Mouse (Mus musculus): ENCODE results near the gene Iscu. TPM values are rescaled to one million over a fixed set of nuclear protein-coding genes. Genes with fewer than 3 reads are reported as not detected.

The Iscu gene
- polyA plus RNA-seq, 1 experiment: 362 TPM

DNA sequence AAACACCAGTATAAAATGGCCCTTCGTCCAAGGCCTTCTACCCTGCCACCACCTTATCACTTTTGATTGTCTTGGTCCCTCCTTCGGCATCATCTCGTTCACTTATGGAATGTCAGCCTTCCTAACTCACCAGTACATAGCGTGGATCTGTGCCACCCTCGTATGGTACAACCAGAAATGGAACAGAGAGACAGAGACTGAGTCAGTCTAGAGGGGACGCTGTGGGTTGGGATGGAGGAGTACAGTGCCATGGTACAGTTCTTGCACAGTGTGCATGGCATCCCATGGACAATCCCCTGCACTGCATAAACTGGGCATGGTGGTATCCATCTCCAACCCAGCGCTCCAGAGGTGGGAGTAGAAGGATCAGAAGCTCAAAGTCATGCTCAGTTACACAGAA lies 43.9 kb upstream of the Iscu start:
- H3K4me1 ChIP-seq (ENCODE audit: control insufficient read depth, insufficient read depth, low read length): peaks cover 39% of the 10 kb centered on the region
- no peak overlapping the region for H3K4me3 ChIP-seq (replicated peaks; ENCODE audit: insufficient read depth, low read depth, low read length)
- H3K27ac ChIP-seq (ENCODE audit: insufficient read depth, low read length): peak overlapping the region; percentile 96
- peak; percentile 45 to 54 for DNase-seq
- no peaks in the 10 kb centered on the region for H3K27me3 ChIP-seq (ENCODE audit: control insufficient read depth, insufficient read depth, low read length)
- WGBS: 66% methylated on average over 7 of the region's 7 CpGs
- TF ChIP-seq CTCF (IDR thresholded peaks at IDR 0.05; ENCODE audit: borderline replicate concordance, insufficient read depth, low read depth, low read length) (no peak), POLR2A (IDR thresholded peaks at IDR 0.05; ENCODE audit: borderline replicate concordance, insufficient read depth, low read length) (no peak)

DNA sequence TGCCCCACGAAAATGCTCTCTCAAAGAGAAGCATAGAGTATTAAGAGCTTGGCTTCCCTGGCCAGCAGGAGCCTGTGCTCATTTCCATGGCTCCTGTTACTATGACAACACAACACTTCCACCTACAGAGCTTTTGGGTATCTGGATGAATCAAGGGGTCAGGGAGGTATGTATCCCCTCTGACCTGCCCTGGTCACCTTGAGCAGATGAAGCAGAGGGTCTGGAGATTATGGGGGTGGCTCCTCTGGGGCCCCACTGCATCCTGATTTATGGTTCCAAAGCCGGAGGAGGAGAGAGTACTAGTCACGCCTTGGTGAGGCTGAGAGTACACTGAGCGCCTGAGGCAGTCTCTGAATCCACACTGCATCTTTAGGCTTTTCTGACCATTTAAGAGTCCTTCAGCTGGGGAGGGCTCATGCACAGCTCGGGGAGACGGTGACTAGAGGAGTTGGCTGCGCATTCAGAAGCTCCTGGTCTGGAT lies 41.9 kb upstream of the Iscu start:
- Histone ChIP-seq H3K27me3 (ENCODE audit: control insufficient read depth, insufficient read depth, low read length) (no peaks in the 10 kb centered on the region), H3K27ac (ENCODE audit: insufficient read depth, low read length) (peak overlapping the region; percentile 83), H3K4me3 (replicated peaks; ENCODE audit: insufficient read depth, low read depth, low read length) (no peak overlapping the region), H3K4me1 (ENCODE audit: control insufficient read depth, insufficient read depth, low read length) (peaks cover 29% of the 10 kb centered on the region)
- TF ChIP-seq CTCF (IDR thresholded peaks at IDR 0.05; ENCODE audit: borderline replicate concordance, insufficient read depth, low read depth, low read length) (no peak), POLR2A (IDR thresholded peaks at IDR 0.05; ENCODE audit: borderline replicate concordance, insufficient read depth, low read length) (no peak)
- peak; percentile 44 to 55 for DNase-seq
- 44% methylated on average over 7 of the region's 7 CpGs for WGBS

DNA sequence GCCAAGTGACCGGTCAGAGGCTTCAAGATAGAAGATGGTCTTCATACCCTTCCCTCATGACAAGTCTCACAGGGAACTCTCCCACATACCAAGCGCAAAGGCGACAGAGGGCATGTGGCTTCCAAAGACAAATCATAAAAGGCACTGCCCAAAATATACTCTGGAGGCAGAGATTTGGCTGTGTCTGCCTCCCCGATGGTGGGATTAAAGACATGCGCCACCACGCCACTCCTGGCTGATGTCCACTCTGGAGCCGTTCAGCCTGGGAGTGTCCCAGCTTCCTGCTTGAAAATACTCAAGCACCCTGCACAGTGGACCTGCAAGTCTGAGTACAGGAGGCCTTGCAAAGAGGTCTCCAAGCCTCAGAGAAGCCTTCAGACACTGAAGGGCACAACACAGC lies 41.4 kb upstream of the Iscu start:
- Histone ChIP-seq H3K27ac (ENCODE audit: insufficient read depth, low read length) (peak overlapping the region; percentile 83), H3K27me3 (ENCODE audit: control insufficient read depth, insufficient read depth, low read length) (no peaks in the 10 kb centered on the region), H3K4me3 (replicated peaks; ENCODE audit: insufficient read depth, low read depth, low read length) (no peak overlapping the region), H3K4me1 (ENCODE audit: control insufficient read depth, insufficient read depth, low read length) (peaks cover 26% of the 10 kb centered on the region)
- no peak for TF ChIP-seq POLR2A (IDR thresholded peaks at IDR 0.05; ENCODE audit: borderline replicate concordance, insufficient read depth, low read length)
- TF ChIP-seq CTCF (IDR thresholded peaks at IDR 0.05; ENCODE audit: borderline replicate concordance, insufficient read depth, low read depth, low read length): no peak
- DNase-seq: peak; percentile 39 to 47
- WGBS: 28% methylated on average over 7 of the region's 7 CpGs

DNA sequence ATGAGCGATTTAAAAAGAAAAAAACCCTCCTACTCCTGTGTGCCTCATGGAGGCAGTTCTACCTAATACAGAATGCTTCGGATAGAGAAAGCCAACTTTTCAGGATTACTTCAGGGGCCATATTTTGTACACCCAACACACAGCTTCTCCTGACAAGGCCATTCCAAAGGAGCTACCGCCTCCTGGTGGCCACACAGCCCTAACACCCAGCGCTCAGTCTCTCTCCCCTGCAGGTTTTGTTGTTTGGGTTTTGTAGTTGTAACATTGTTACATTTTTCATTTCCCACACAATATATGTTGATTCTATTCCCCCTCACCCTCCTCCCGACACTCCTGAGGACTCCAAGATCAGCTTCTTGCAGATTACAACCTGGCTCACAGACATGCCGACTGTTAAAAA lies 40.4 kb upstream of the Iscu start:
- Histone ChIP-seq H3K27ac (ENCODE audit: insufficient read depth, low read length) (no peak overlapping the region), H3K27me3 (ENCODE audit: control insufficient read depth, insufficient read depth, low read length) (no peaks in the 10 kb centered on the region), H3K4me3 (replicated peaks; ENCODE audit: insufficient read depth, low read depth, low read length) (no peak overlapping the region), H3K4me1 (ENCODE audit: control insufficient read depth, insufficient read depth, low read length) (peaks cover 28% of the 10 kb centered on the region)
- 37% methylated on average over 6 of the region's 6 CpGs for WGBS
- TF ChIP-seq CTCF (IDR thresholded peaks at IDR 0.05; ENCODE audit: borderline replicate concordance, insufficient read depth, low read depth, low read length) (peak; percentile 91), POLR2A (IDR thresholded peaks at IDR 0.05; ENCODE audit: borderline replicate concordance, insufficient read depth, low read length) (no peak)
- DNase-seq: peak; percentile 67 to 75

DNA sequence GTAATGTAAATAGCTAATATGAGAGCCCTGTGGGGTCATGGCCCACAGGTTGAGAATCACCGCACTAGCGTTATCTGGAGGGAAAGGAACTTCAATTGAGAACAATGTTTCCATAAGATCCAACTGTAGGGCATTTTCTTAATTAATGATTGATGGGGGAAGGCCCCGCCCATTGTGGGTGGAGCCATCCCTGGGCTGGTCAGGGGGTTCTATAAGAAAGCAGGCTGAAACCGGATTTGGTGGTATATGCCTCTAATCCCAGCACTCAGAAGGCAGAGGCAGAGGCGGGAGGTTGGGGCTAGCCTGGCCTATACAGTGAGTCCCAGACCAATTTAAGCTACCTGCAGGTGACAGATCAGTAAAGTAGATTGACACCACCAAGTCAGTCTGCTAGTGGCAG lies 38.2 kb upstream of the Iscu start:
- 71% methylated on average over 5 of the region's 5 CpGs for WGBS
- Histone ChIP-seq H3K27ac (ENCODE audit: insufficient read depth, low read length) (peak overlapping the region; percentile 67; the same call in 1 of the 2 replicates), H3K27me3 (ENCODE audit: control insufficient read depth, insufficient read depth, low read length) (no peaks in the 10 kb centered on the region), H3K4me3 (replicated peaks; ENCODE audit: insufficient read depth, low read depth, low read length) (no peak overlapping the region), H3K4me1 (ENCODE audit: control insufficient read depth, insufficient read depth, low read length) (peaks cover 25% of the 10 kb centered on the region)
- TF ChIP-seq CTCF (IDR thresholded peaks at IDR 0.05; ENCODE audit: borderline replicate concordance, insufficient read depth, low read depth, low read length) (no peak), POLR2A (IDR thresholded peaks at IDR 0.05; ENCODE audit: borderline replicate concordance, insufficient read depth, low read length) (no peak)
- DNase-seq: no peak

DNA sequence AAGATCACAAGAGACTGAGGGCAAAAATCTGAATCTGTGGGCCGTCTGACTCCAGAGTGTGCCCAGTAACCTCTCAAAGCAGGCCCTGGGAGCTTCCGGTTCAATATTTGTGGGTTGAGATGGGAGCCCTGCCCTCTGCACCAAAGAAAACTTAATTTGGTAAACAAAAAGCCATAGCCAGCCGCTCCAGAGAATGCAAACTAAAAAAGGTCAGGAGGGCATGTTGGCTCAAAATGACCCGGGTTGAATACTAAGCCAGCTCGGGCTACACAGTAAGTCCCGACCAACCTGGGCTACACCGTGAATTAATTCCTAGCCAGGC lies 37.6 kb upstream of the Iscu start:
- Histone ChIP-seq H3K27me3 (ENCODE audit: control insufficient read depth, insufficient read depth, low read length) (no peaks in the 10 kb centered on the region), H3K4me3 (replicated peaks; ENCODE audit: insufficient read depth, low read depth, low read length) (peak overlapping the region; percentile 49), H3K4me1 (ENCODE audit: control insufficient read depth, insufficient read depth, low read length) (peaks cover 24% of the 10 kb centered on the region), H3K27ac (ENCODE audit: insufficient read depth, low read length) (peak overlapping the region; percentile 67)
- WGBS: 29% methylated on average over 7 of the region's 7 CpGs
- TF ChIP-seq CTCF (IDR thresholded peaks at IDR 0.05; ENCODE audit: borderline replicate concordance, insufficient read depth, low read depth, low read length): no peak
- no peak for TF ChIP-seq POLR2A (IDR thresholded peaks at IDR 0.05; ENCODE audit: borderline replicate concordance, insufficient read depth, low read length)
- DNase-seq: no peak

DNA sequence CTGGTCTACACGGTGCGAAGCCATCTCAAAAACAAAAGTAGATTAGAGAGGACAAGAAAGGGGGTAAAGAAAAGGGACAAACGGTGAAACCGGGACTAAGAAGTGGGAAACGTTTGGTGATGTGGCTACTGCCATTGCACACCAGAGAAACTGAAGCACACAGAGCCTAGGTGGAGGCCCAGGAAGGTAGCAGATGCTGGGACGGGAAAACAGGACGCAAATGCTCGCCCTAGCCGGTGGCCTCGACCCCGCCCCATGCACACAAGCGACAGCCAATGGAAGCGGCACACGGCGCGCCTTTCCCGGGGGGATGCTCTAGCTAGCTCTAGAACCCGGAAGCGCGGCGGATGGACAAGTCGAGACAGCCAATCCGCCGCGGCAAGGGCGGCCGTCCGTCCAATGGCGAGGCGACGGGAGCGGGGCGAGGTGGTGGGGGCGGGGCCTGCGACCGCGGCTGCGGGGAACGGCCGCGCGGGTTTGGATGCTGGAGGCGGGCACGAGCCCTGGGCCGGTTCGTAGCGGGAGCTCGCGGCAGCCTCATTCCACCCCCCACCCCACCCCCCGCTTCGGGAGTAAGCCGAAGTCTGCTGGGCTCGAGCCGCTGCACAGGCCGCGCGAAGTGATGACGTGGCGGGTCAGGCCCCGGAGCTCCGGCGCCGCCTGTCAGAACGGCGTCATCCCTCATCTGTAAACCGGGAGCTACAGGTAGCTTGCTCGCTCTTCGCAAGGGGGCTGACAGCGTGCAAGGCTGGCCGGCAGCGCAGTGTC lies 37.0 kb upstream of the Iscu start, which contains the start of gene Ficd:
Gene Ficd (plus strand): TSS at position 459 of the 768 bp plus-strand sequence.
- Histone ChIP-seq H3K27ac (ENCODE audit: insufficient read depth, low read length) (peak within 1 kb of the TSS; percentile 74), H3K27me3 (ENCODE audit: control insufficient read depth, insufficient read depth, low read length) (no peaks in the 10 kb centered on the region), H3K4me3 (replicated peaks; ENCODE audit: insufficient read depth, low read depth, low read length) (peak within 1 kb of the TSS; percentile 85), H3K4me1 (ENCODE audit: control insufficient read depth, insufficient read depth, low read length) (peaks cover 19% of the 10 kb centered on the region)
- TF ChIP-seq POLR2A (IDR thresholded peaks at IDR 0.05; ENCODE audit: borderline replicate concordance, insufficient read depth, low read length) (peak; percentile 65), CTCF (IDR thresholded peaks at IDR 0.05; ENCODE audit: borderline replicate concordance, insufficient read depth, low read depth, low read length) (no peak)
- under 1% methylated on average over 71 of the region's 71 CpGs for WGBS
- peak; percentile 94 to 96 for DNase-seq

DNA sequence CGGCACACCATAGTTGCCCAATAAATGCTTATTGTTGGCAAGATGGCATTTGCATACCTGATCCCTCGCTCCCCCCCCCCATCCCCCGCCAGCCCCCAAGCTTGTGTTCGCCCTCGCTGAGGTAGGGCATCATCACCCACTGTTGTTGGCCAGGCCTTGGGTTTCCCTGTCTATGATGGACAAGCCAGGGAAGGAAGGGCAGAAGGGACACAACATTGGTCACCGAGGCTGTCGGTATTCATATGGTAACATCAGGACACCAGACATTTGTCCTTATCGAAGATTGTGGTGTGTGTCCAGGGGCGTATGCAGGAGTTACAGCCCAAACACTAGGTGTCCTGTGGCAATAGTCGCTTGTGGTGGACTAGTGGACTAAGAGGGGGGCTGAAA lies 36.4 kb upstream of the Iscu start:
- no peak for DNase-seq
- TF ChIP-seq CTCF (IDR thresholded peaks at IDR 0.05; ENCODE audit: borderline replicate concordance, insufficient read depth, low read depth, low read length) (no peak), POLR2A (IDR thresholded peaks at IDR 0.05; ENCODE audit: borderline replicate concordance, insufficient read depth, low read length) (no peak)
- Histone ChIP-seq H3K27ac (ENCODE audit: insufficient read depth, low read length) (peak overlapping the region; percentile 74; the same call in 1 of the 2 replicates), H3K27me3 (ENCODE audit: control insufficient read depth, insufficient read depth, low read length) (no peaks in the 10 kb centered on the region), H3K4me1 (ENCODE audit: control insufficient read depth, insufficient read depth, low read length) (peaks cover 13% of the 10 kb centered on the region), H3K4me3 (replicated peaks; ENCODE audit: insufficient read depth, low read depth, low read length) (peak overlapping the region; percentile 85)
- WGBS: 1% methylated on average over 10 of the region's 10 CpGs
